Mouse (Mus musculus): Measurements from ENCODE around the gene Egfr. TPM values are rescaled to one million over a fixed set of nuclear protein-coding genes. Genes with fewer than 3 reads are reported as not detected.

The Egfr gene
- polyA plus RNA-seq, 1 experiment from 2014 or later: 3.0 TPM

DNA sequence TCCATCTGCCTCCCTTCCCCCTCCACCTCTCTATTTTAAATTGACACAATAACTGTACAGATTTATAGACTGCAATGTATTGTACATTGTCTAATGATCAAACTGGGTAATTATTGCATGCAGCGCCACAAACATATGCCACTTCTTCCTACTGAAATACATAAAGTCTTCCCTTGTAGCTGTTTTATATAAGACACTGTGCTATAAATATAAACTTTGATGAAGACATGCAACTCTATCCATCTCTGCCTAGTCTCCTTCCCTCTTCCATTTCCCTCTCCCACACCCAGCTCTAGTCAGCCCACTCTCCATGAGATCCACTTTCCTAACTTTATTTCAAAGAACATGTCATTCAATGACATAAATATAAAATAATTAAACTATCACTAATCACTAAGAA, 67.4 kb downstream of the Egfr start:
- no peak for DNase-seq (ENCODE audit: low spot score)
- H3K27me3 ChIP-seq (ENCODE audit: low read depth, poor library complexity, severe bottlenecking): no peaks in the 10 kb centered on the region
- no peak overlapping the region for H3K27ac ChIP-seq
- 93% methylated on average over 1 of the region's 1 CpGs for WGBS
- no peaks in the 10 kb centered on the region for H3K9me3 ChIP-seq (replicated peaks)
- no peaks in the 10 kb centered on the region for H3K4me1 ChIP-seq
- no peaks in the 10 kb centered on the region for H3K36me3 ChIP-seq
- no peak overlapping the region for H3K4me3 ChIP-seq

DNA sequence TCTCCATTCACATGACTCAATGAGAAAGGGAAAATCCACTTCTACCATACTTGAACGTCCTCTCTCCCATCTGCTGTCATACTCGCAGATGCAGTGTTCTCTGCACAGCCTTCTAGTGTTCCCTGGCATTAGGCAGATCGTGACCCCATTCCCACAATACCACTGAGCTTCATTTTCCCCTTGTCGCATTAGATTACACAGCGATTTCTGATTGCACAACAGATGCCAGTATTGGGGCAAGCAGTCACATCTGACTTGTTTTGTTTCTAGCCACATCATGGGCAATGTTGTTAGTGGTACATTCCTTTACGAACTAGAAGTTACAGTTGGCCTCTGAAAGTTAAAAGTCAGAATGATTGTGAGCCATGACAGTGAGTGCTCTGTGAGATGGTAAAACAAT, 68.1 kb downstream of the Egfr start:
- DNase-seq (ENCODE audit: low spot score): no peak
- no peaks in the 10 kb centered on the region for H3K36me3 ChIP-seq
- no peak overlapping the region for H3K4me3 ChIP-seq
- no peaks in the 10 kb centered on the region for H3K4me1 ChIP-seq
- no peaks in the 10 kb centered on the region for H3K9me3 ChIP-seq (replicated peaks)
- WGBS: 87% methylated on average over 6 of the region's 6 CpGs
- H3K27ac ChIP-seq: no peak overlapping the region
- no peaks in the 10 kb centered on the region for H3K27me3 ChIP-seq (ENCODE audit: low read depth, poor library complexity, severe bottlenecking)

DNA sequence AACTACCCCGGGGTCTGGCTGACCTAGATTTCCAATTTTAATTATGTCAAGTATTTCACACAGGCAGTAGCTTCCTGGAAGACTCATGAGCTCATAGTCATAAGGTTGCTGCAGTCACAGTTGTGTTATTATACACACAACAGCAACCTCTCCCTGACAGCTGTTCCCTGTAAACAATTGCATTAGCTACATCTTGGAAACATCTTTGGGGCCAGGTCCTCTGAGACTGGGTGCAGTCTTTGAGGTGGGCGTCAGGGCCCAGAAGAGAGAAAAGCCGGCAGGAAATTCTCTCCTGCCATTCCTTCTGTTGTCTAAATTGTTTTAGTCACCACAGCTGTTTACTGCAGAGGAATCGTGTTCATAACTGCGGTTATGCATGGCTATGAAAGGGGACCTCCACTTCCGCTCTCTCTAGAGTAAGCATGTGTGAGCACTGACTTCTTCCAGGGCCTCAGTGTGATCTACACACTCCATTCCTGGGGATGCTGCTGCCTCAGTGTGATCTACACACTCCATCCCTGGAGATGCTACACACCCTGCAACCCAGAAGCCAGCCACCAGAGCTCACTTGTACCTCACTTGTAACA, 69.8 kb downstream of the Egfr start:
- no peak overlapping the region for H3K4me3 ChIP-seq
- no peaks in the 10 kb centered on the region for H3K9me3 ChIP-seq (replicated peaks)
- no peak overlapping the region for H3K27ac ChIP-seq
- H3K4me1 ChIP-seq: no peaks in the 10 kb centered on the region
- DNase-seq (ENCODE audit: low spot score): no peak
- no peaks in the 10 kb centered on the region for H3K36me3 ChIP-seq
- no peaks in the 10 kb centered on the region for H3K27me3 ChIP-seq (ENCODE audit: low read depth, poor library complexity, severe bottlenecking)
- 94% methylated on average over 6 of the region's 6 CpGs for WGBS

DNA sequence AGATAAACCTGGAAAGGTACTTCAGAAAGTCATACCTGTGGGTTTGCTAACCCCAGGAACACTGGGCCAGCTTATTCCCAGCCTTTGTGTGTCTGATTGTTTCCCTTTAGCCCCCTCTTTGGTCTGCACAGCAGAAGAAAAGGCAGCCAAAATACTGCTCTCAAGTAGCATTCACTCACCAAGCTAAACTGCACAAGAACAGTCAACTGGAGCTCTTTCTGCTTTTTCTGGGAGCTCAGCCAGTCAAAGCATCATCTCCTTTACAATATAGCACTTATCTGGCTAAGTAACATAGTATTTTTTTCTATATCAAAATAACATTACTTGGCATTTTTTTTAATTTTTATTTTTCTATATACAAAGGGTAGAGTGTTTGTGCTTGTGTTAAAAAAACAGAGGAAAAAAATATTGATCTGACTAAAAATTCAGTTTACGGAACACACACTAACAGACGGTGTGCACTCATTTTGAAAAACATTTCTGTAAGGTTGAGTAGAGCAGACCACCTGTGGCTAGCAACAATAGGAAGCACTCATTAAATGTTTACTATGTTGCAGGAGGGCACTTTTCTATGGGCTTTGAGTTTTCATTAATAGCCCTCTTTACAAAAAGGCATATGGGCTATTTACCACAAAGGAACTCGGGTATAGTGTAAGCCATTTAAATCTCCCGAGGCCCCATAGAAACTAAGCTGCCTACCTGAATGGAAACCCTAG, 72.0 kb downstream of the Egfr start:
- no peaks in the 10 kb centered on the region for H3K27me3 ChIP-seq (ENCODE audit: low read depth, poor library complexity, severe bottlenecking)
- H3K9me3 ChIP-seq (replicated peaks): no peaks in the 10 kb centered on the region
- DNase-seq (ENCODE audit: low spot score): no peak
- no peaks in the 10 kb centered on the region for H3K36me3 ChIP-seq
- 95% methylated on average over 4 of the region's 4 CpGs for WGBS
- no peak overlapping the region for H3K4me3 ChIP-seq
- H3K4me1 ChIP-seq: no peaks in the 10 kb centered on the region
- H3K27ac ChIP-seq: no peak overlapping the region

DNA sequence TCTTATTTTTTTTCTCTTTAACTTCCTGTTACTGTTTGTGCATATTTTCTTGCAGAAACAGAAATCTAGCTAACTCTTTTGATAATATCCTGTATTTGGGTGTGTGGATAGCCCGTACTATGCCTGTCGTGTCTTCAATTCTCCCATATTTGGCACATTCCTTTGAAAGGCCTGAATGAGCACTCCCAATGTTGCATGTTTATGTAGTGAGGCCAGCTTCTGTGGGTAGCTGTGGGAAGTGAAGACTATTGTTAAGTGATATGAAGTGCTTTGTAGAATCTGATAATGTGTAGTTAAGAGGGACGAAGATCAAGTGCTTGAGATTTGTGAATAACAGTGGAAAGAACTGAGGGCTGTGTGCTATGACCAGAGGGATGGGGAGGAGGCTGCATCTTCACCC, 77.5 kb downstream of the Egfr start:
- Histone ChIP-seq H3K36me3 (no peaks in the 10 kb centered on the region), H3K27ac (no peak overlapping the region), H3K4me3 (no peak overlapping the region), H3K4me1 (no peaks in the 10 kb centered on the region), H3K27me3 (ENCODE audit: low read depth, poor library complexity, severe bottlenecking) (no peaks in the 10 kb centered on the region), H3K9me3 (replicated peaks) (no peaks in the 10 kb centered on the region)
- 94% methylated on average over 3 of the region's 3 CpGs for WGBS
- no peak for DNase-seq (ENCODE audit: low spot score)

DNA sequence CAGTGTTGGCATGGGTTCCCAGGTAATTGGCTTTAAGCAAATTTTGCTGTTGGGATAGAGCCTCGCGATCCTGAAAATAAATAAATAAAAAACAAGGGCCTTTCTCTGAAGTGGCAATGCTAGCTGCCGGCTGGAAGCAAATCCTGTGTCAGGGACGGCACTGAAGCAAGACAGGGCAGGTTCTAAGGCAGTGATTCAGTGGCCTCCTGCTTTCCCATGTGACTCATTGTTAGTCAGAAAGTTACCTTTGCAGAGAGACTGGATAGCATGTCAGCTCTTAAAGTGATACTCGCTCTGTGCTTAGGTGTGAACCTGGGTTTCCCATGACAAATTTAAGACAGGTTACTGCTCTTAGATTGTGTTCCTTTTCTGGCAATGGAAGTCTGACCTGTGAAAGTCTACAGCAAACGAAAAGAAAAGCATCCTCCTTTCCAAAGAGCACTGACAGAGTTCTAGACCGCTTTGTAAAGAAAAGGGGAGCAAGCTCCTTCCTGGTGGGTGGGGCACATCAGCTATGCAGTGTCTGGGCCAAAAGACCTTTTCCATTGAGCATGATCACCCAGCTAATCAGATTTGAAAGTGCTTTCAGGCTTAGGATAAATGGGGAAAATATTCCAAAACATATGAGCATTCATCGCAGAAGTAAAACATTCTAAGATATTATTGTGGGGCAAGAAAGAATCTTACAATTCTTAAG, 78.7 kb downstream of the Egfr start:
- H3K36me3 ChIP-seq: no peaks in the 10 kb centered on the region
- no peak overlapping the region for H3K27ac ChIP-seq
- H3K9me3 ChIP-seq (replicated peaks): no peaks in the 10 kb centered on the region
- no peaks in the 10 kb centered on the region for H3K27me3 ChIP-seq (ENCODE audit: low read depth, poor library complexity, severe bottlenecking)
- 69% methylated on average over 8 of the region's 8 CpGs for WGBS
- no peaks in the 10 kb centered on the region for H3K4me1 ChIP-seq
- DNase-seq (ENCODE audit: low spot score): no peak
- no peak overlapping the region for H3K4me3 ChIP-seq

- Histone ChIP-seq H3K27ac (no peak overlapping the region), H3K27me3 (ENCODE audit: low read depth, poor library complexity, severe bottlenecking) (no peaks in the 10 kb centered on the region), H3K9me3 (replicated peaks) (no peaks in the 10 kb centered on the region), H3K4me3 (no peak overlapping the region), H3K36me3 (no peaks in the 10 kb centered on the region), H3K4me1 (no peaks in the 10 kb centered on the region)
- DNase-seq (ENCODE audit: low spot score): no peak
- 86% methylated on average over 5 of the region's 5 CpGs for WGBS
Measured at GRCm38 (mm10) chr11:16831974-16832464, 80.0 kb downstream of the Egfr start.

DNA sequence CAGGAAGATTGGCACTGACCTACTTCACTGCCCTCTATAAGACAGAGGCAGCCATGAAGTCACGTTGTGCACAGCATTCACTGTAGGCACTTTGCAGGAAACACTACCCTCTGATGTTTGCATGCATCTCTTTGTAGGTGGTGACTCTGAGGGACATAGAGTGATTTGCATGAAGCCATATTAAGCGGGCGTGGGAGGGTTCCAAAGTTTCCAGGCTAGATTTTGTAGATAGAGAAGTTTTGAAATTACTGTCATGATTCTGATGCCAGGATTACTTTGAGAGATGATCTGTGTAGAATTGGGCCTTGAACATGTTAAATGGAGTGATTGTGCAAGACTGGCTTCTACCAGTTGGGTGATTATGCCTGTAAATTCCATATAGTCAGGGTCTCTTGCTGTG, 86.8 kb downstream of the Egfr start:
- H3K27me3 ChIP-seq (ENCODE audit: low read depth, poor library complexity, severe bottlenecking): no peaks in the 10 kb centered on the region
- no peaks in the 10 kb centered on the region for H3K9me3 ChIP-seq (replicated peaks)
- peaks cover 5% of the 10 kb centered on the region; the same call in 1 of the 2 replicates for H3K4me1 ChIP-seq
- H3K4me3 ChIP-seq: no peak overlapping the region
- 81% methylated on average over 3 of the region's 3 CpGs for WGBS
- H3K36me3 ChIP-seq: no peaks in the 10 kb centered on the region
- no peak overlapping the region for H3K27ac ChIP-seq
- no peak for DNase-seq (ENCODE audit: low spot score)

DNA sequence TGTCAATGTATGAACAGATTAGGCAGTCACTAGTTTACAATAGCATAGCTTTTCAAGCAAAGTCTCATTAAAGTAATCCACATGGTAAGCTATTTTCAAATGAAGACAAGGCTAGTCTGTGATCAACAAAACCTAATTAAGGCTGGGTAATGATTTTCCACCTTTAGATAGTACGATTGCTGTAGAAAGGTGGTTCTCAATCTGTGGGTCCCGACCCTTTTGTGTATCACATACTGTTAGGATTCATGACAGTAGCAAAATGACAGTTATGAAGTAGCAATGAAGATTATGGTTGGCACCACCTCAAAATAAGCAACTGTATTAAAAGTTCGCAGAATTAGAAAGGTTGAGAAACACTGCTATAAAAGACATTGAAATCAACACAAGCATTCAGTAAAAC, 90.9 kb downstream of the Egfr start:
- 88% methylated on average over 3 of the region's 3 CpGs for WGBS
- no peak for DNase-seq (ENCODE audit: low spot score)

DNA sequence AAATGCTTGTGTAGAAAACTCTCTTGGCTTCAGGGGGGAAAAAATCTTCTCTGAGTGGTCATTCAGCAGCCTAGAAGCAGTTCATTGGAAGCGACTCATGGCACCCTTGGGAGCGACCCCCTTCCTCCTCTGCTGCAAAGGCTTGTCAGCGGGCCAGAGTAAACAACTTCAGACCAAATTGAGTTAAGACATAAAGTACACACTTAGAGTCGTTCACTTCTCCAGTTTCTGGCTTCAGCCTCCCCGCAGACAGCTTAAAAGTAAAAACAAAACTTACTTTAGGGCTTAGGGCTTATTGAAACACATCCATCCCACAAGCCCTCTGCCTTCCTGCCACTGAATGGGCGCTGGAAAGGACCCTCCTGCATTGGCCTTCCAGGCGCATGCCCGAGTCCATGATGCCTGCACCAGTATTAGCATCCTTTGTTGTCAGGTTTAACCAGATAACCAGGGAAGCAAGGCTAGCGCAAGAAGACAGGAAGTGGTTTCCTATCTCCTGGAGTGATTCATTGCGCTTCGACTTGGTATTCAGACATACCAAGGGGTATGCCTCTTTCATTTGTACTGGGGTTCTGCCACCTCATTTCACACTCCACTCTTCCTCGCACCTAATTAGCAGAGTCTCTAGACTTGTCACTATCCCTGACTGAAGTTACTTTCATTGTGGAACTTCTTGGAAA, 92.0 kb downstream of the Egfr start:
- no peak overlapping the region for H3K27ac ChIP-seq
- no peak for DNase-seq (ENCODE audit: low spot score)
- no peaks in the 10 kb centered on the region for H3K9me3 ChIP-seq (replicated peaks)
- no peaks in the 10 kb centered on the region for H3K27me3 ChIP-seq (ENCODE audit: low read depth, poor library complexity, severe bottlenecking)
- H3K4me1 ChIP-seq: peaks cover 5% of the 10 kb centered on the region; the same call in 1 of the 2 replicates
- H3K4me3 ChIP-seq: no peak overlapping the region
- 53% methylated on average over 12 of the region's 12 CpGs for WGBS
- no peaks in the 10 kb centered on the region for H3K36me3 ChIP-seq

More for the DNA sequence above, 90.9 kb downstream of the Egfr start:
- Histone ChIP-seq H3K27me3 (ENCODE audit: low read depth, poor library complexity, severe bottlenecking) (no peaks in the 10 kb centered on the region), H3K36me3 (no peaks in the 10 kb centered on the region), H3K27ac (no peak overlapping the region), H3K4me3 (no peak overlapping the region), H3K4me1 (peaks cover 5% of the 10 kb centered on the region; the same call in 1 of the 2 replicates), H3K9me3 (replicated peaks) (no peaks in the 10 kb centered on the region)

DNA sequence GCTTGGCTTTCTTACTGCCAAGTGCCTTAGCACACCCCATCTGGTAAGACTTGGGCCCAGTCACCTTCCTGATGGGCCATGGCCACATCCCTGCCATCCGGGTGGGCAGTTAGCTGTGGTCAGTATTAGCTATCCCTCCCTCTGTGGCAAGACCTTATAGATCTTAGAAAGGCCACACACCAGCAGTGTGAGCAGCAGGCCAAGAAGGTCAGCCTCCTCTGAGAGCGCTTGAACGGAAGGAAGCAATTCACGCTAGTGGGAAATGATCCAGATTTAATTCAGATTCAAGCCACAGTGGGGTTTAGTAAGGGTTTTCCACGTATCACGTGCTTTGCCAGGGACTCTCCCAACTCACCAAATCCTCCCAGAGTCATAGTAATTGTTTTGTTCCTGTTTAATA, 96.9 kb downstream of the Egfr start:
- Histone ChIP-seq H3K27ac (no peak overlapping the region), H3K27me3 (ENCODE audit: low read depth, poor library complexity, severe bottlenecking) (no peaks in the 10 kb centered on the region), H3K9me3 (replicated peaks) (no peaks in the 10 kb centered on the region), H3K4me1 (no peaks in the 10 kb centered on the region; the same call in 1 of the 2 replicates), H3K36me3 (no peaks in the 10 kb centered on the region), H3K4me3 (no peak overlapping the region)
- 92% methylated on average over 6 of the region's 6 CpGs for WGBS
- no peak for DNase-seq (ENCODE audit: low spot score)

DNA sequence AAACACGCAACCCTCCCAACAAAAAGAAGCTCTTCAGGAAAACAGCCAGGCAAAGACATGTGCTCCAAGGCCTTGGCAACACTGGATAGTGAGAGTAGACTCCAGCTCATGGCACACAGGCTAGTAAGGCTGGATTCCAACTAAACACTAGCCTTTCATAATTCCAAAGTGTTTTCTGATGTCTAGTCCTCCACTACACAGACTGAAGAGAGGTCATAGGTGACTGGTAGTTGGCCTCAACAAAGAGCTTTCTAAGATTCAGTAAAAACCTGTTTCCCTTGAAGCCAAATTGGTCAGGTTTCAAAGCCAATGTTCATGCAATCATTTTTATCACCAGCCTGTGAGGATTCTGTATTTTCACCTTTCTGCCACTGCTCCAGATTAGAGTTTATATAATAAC, 99.4 kb downstream of the Egfr start:
- no peaks in the 10 kb centered on the region for H3K4me1 ChIP-seq
- 91% methylated on average over 1 of the region's 1 CpGs for WGBS
- H3K9me3 ChIP-seq (replicated peaks): no peaks in the 10 kb centered on the region
- no peak overlapping the region for H3K27ac ChIP-seq
- DNase-seq (ENCODE audit: low spot score): no peak
- no peak overlapping the region for H3K4me3 ChIP-seq
- no peaks in the 10 kb centered on the region for H3K36me3 ChIP-seq
- no peaks in the 10 kb centered on the region for H3K27me3 ChIP-seq (ENCODE audit: low read depth, poor library complexity, severe bottlenecking)

DNA sequence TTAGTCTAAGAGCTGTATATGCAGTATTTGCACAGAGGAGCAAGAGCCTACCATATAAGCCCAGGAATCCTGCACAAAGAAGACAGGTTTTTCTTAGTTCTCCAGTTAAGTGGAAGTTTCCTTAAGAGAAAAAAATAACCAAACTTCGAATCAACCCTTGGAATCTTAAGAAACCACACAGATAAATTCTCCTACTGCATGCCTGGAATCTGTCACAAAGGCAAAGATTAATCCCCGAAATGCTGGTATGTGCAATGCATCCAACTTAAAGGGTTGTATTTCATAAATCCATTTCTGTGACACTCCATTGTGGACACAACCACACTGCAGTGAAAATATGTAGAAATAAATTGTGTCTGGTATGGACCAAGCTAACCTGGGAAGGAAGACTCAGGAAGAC, 102.1 kb downstream of the Egfr start:
- 77% methylated on average over 2 of the region's 2 CpGs for WGBS
- no peaks in the 10 kb centered on the region for H3K36me3 ChIP-seq

More for the DNA sequence above, 102.1 kb downstream of the Egfr start:
- no peak for DNase-seq (ENCODE audit: low spot score)
- H3K27me3 ChIP-seq (ENCODE audit: low read depth, poor library complexity, severe bottlenecking): no peaks in the 10 kb centered on the region
- no peaks in the 10 kb centered on the region for H3K4me1 ChIP-seq
- H3K9me3 ChIP-seq (replicated peaks): no peaks in the 10 kb centered on the region
- H3K4me3 ChIP-seq: no peak overlapping the region
- no peak overlapping the region for H3K27ac ChIP-seq
